Mouse (Mus musculus) cortical plate, adult 2 months (tissue): Measurements from ENCODE around the gene Accs. TPM values are rescaled to one million over a fixed set of nuclear protein-coding genes. Genes with fewer than 3 reads are reported as not detected.

Experiments
- H3K27ac ChIP-seq: fragments of 200-500 bp; 2 replicates; pipeline ENCODE4 v1.5.1; 2012; ENCODE audit warnings: low read length, control low read depth, inconsistent platforms; ENCODE audit not compliant: insufficient read depth
- H3K4me1 ChIP-seq: fragments of 200-500 bp; 2 replicates; pipeline ENCODE4 v1.6.1; 2011; ENCODE audit warnings: low read length; ENCODE audit not compliant: control insufficient read depth, insufficient read depth
- H3K4me3 ChIP-seq: fragments of 200-500 bp; 2 replicates; pipeline ENCODE4 v1.5.1; 2011; ENCODE audit warnings: mild to moderate bottlenecking, low read length, control low read depth; ENCODE audit not compliant: insufficient read depth
- CTCF ChIP-seq: fragments of 200-500 bp; IDR thresholded peaks from 2 replicates; pipeline ENCODE4 v1.5.1; 2011; ENCODE audit warnings: mild to moderate bottlenecking, control low read depth, low read length; ENCODE audit not compliant: insufficient read depth; ENCODE audit errors: extremely low read depth
- POLR2A ChIP-seq: fragments of 200-500 bp; IDR thresholded peaks from 2 replicates; pipeline ENCODE4 v1.6.1; 2011; ENCODE audit warnings: mild to moderate bottlenecking, low read length, control low read depth; ENCODE audit not compliant: insufficient read depth; ENCODE audit errors: extremely low read depth
- polyA plus RNA-seq: library from polyadenylated mRNA; depleted of rRNA; stranded (reverse); fragments of >200 nt; gene quantifications from 2 replicates; pipeline ENCODE4 v1.2.3, GENCODE M21; 2012

The Accs gene
- polyA plus RNA-seq, 1 experiment = 7.3 TPM

DNA sequence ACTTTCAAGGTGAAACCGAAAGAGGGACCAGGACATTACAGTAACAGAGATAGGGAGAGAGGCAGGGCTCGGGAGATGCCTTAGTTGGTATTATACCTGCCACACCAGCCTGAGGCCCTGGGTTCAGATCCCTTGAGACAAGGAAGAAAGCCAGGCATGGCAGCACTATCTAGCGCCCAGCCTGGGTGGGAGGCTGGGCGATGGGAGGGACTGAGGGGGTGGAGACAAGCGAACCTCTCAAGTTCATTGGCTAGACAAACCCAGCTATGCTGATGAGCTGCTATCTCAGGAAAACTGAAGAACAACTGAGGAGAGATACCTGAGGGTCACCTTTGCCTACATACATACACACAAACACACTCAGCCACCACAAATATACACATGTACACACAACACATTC is 44.7 kb downstream of the Accs start:
- Histone ChIP-seq H3K4me3 (no peak overlapping the region), H3K4me1 (no peaks in the 10 kb centered on the region), H3K27ac (no peak overlapping the region)
- TF ChIP-seq POLR2A (no peak), CTCF (no peak)

DNA sequence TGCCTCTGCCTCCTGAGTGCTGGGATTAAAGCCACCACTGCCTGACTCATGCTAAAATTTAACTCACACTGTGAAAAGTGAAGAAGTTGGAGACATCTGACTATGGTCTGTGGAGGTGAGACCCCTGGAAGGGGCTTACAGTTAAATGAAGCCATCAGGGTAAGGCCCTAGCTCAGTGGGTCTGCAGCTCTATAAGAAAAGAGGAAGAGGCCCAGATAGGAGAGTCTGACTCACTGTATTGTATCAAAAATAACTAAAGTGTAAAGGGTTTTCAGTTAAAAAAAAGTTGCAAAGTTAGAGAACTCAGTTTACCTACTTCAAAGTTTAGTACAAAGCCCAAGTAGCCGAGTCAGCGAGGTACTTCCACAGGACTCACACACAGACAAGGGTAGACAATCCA is 46.8 kb downstream of the Accs start:
- H3K4me1 ChIP-seq = no peaks in the 10 kb centered on the region
- H3K27ac ChIP-seq = no peak overlapping the region
- H3K4me3 ChIP-seq = no peak overlapping the region
- TF ChIP-seq POLR2A (no peak), CTCF (no peak)

GRCm38 (mm10) chr2:93801097-93801496 is 48.6 kb downstream of the Accs start:
- Histone ChIP-seq H3K4me1 (no peaks in the 10 kb centered on the region), H3K27ac (no peak overlapping the region), H3K4me3 (no peak overlapping the region)
- TF ChIP-seq CTCF (no peak), POLR2A (no peak)

- no peak overlapping the region for H3K4me3 ChIP-seq
- H3K27ac ChIP-seq = no peak overlapping the region
- TF ChIP-seq POLR2A (no peak), CTCF (no peak)
- peaks cover under 1% of the 10 kb centered on the region for H3K4me1 ChIP-seq
Measured at GRCm38 (mm10) chr2:93797162-93797795, 52.5 kb downstream of the Accs start.

DNA sequence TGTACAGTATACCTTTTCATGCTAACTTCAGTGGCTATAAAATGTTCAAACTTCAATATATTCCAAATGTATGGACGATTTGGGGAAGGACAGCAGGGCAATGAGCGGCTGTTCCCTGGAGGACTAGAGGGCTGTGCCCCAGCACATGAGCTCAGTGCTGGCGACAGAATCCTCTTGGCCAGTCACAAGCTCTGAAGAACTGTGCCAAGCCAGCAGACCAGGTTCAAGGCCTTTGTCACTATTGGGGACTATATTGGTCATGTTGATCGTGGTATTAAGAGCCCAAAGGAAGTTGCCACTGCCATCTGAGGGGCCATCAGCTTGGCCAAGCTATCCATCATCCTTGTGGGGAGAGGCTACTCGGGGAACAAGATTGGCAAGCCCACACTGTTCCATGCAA is 55.4 kb downstream of the Accs start:
- no peak overlapping the region for H3K27ac ChIP-seq
- peaks cover 6% of the 10 kb centered on the region for H3K4me1 ChIP-seq
- no peak overlapping the region for H3K4me3 ChIP-seq
- TF ChIP-seq CTCF = no peak
- TF ChIP-seq POLR2A = no peak

- H3K4me1 ChIP-seq = peaks cover 11% of the 10 kb centered on the region
- H3K4me3 ChIP-seq = no peak overlapping the region
- 0 out of 2 replicates have a peak overlapping the region, but pooled peaks have one; percentile 18 for H3K27ac ChIP-seq
- TF ChIP-seq CTCF = no peak
- TF ChIP-seq POLR2A = no peak
Measured at GRCm38 (mm10) chr2:93791516-93792499, 57.9 kb downstream of the Accs start.

GRCm38 (mm10) chr2:93790798-93791345 is 58.9 kb downstream of the Accs start:
- H3K4me3 ChIP-seq = no peak overlapping the region
- H3K4me1 ChIP-seq = peaks cover 11% of the 10 kb centered on the region
- TF ChIP-seq POLR2A = no peak
- no peak for TF ChIP-seq CTCF
- H3K27ac ChIP-seq = no peak overlapping the region

- no peak overlapping the region for H3K4me3 ChIP-seq
- peaks cover 15% of the 10 kb centered on the region for H3K4me1 ChIP-seq
- H3K27ac ChIP-seq = no peak overlapping the region
- no peak for TF ChIP-seq POLR2A
- no peak for TF ChIP-seq CTCF
Measured at GRCm38 (mm10) chr2:93788557-93788956, 61.2 kb downstream of the Accs start.

GRCm38 (mm10) chr2:93786175-93786574 is 63.6 kb downstream of the Accs start:
- Histone ChIP-seq H3K4me3 (no peak overlapping the region), H3K4me1 (peaks cover 9% of the 10 kb centered on the region), H3K27ac (no peak overlapping the region)
- TF ChIP-seq POLR2A (no peak), CTCF (peak; percentile 65)
